Mouse (Mus musculus) heart, adult 10 weeks (tissue): ENCODE data around the gene Ccl22. TPM values are rescaled to one million over a fixed set of nuclear protein-coding genes. Genes with fewer than 3 reads are reported as not detected.

Experiments used
- polyA plus RNA-seq: library from polyadenylated mRNA; stranded (reverse); fragments of 350-450 nt; fragmentation: Illumina TruSeq; extraction: RNeasy Lipid Tissue Mini Kit (QIAGEN cat#74804); gene quantifications from one replicate; pipeline ENCODE4 v1.2.3, GENCODE M21; 2014; ENCODE audit warnings: low read depth, low replicate concordance

The Ccl22 gene
- 0.21 TPM for polyA plus RNA-seq

GRCm38 (mm10) chr8:94745476-94746184 lies at the start of gene Ccl22:
TSS of gene Ccl22 (plus strand) at chr8:94745590.

GRCm38 (mm10) chr8:94695994-94696384 lies 49.4 kb upstream of the Ccl22 start, which contains the start of gene Pllp:
TSS of gene Pllp (minus strand) at chr8:94696278.

GRCm38 (mm10) chr8:94771941-94772670 lies 26.7 kb downstream of the Ccl22 start, which contains the start of gene Cx3cl1:
TSS of gene Cx3cl1 (plus strand) at chr8:94772009.

Other genes with a start within 250 kb of the Ccl22 start
- 5.0 TPM for gene Cpne2, start 212.6 kb upstream of the Ccl22 start, polyA plus RNA-seq
- 9.7 TPM for gene Rspry1, start 143.7 kb upstream of the Ccl22 start, polyA plus RNA-seq
- 28.1 TPM for gene Fam192a, start 143.6 kb upstream of the Ccl22 start, polyA plus RNA-seq
- 93.4 TPM for gene Arl2bp, start 79.0 kb upstream of the Ccl22 start, polyA plus RNA-seq
- 1.2 TPM for gene Pllp, start 49.3 kb upstream of the Ccl22 start, polyA plus RNA-seq
- 7.1 TPM for gene Cx3cl1, start 26.4 kb downstream of the Ccl22 start, polyA plus RNA-seq
- not detected for gene Ccl17, start 64.9 kb downstream of the Ccl22 start, polyA plus RNA-seq
- gene Coq9, start 92.7 kb downstream of the Ccl22 start, polyA plus RNA-seq: 569 TPM
- gene Ciapin1, start 92.8 kb downstream of the Ccl22 start, polyA plus RNA-seq: 68.4 TPM
- gene Polr2c, start 111.9 kb downstream of the Ccl22 start, polyA plus RNA-seq: 82.7 TPM
- 17.0 TPM for gene Dok4, start 130.7 kb downstream of the Ccl22 start, polyA plus RNA-seq
- 5.2 TPM for gene Ccdc102a, start 172.5 kb downstream of the Ccl22 start, polyA plus RNA-seq
- 0.16 TPM for gene Adgrg5, start 178.1 kb downstream of the Ccl22 start, polyA plus RNA-seq
- 34.5 TPM for gene Adgrg1, start 229.2 kb downstream of the Ccl22 start, polyA plus RNA-seq